Mouse (Mus musculus) liver, embryonic 13.5 days (tissue): ENCODE measurements around the gene Gm49361. TPM values are rescaled to one million over a fixed set of nuclear protein-coding genes. Genes with fewer than 3 reads are reported as not detected.

Source experiments
- ATAC-seq: fragments of 200-750 bp; cut with Nextera tagmentation; 2 replicates; pipeline ENCODE4 v1.8.0; 2017; ENCODE audit warnings: low read depth, mild to moderate bottlenecking, moderate number of reproducible peaks, moderate library complexity
- DNase-seq: peaks from one replicate; pipeline ENCODE4 v3.0.0; 2022
- H3K27ac ChIP-seq: fragments of 300-500 bp; sonication (generic); 2 replicates; pipeline ENCODE4 v1.5.1; 2015; ENCODE audit warnings: moderate library complexity, mild to moderate bottlenecking, inconsistent platforms
- H3K27me3 ChIP-seq: fragments of 300-500 bp; sonication (generic); 2 replicates; pipeline ENCODE4 v1.6.1; 2015; ENCODE audit warnings: mild to moderate bottlenecking, inconsistent platforms
- H3K36me3 ChIP-seq: fragments of 300-500 bp; sonication (generic); 2 replicates; pipeline ENCODE4 v1.6.1; 2015; ENCODE audit warnings: mild to moderate bottlenecking, inconsistent platforms
- H3K4me1 ChIP-seq: fragments of 300-500 bp; sonication (generic); replicated peaks from 2 replicates; pipeline ENCODE4 v1.6.1; 2015; ENCODE audit warnings: inconsistent platforms
- H3K4me2 ChIP-seq: fragments of 300-500 bp; sonication (generic); 2 replicates; pipeline ENCODE4 v1.6.1; 2015; ENCODE audit warnings: inconsistent platforms, mild to moderate bottlenecking, moderate library complexity
- H3K4me3 ChIP-seq: fragments of 300-500 bp; sonication (generic); replicated peaks from 2 replicates; pipeline ENCODE4 v1.5.1; 2015; ENCODE audit warnings: mild to moderate bottlenecking, inconsistent platforms
- H3K9ac ChIP-seq: fragments of 300-500 bp; sonication (generic); 2 replicates; pipeline ENCODE4 v1.6.1; 2015; ENCODE audit warnings: mild to moderate bottlenecking, inconsistent platforms
- H3K9me3 ChIP-seq: fragments of 300-500 bp; sonication (generic); replicated peaks from 2 replicates; pipeline ENCODE4 v1.6.1; 2016; ENCODE audit warnings: inconsistent platforms
- WGBS: fragments of 180-500 bp; shearing (Covaris S2); methylation state at CpG from one replicate; pipeline ENCODE4 v1.1.7; 2015; ENCODE audit not compliant: insufficient replicate concordance; 5-methylcytosine and 5-hydroxymethylcytosine counted together
- polyA plus RNA-seq: library from polyadenylated mRNA; unstranded; fragments of >200 nt; fragmentation: Nextera tagmentation; extraction: Ambion mirVana; gene quantifications from 2 replicates; pipeline ENCODE4 v1.2.1, GENCODE M21; 2015

Gene Gm49361
- polyA plus RNA-seq, 1 experiment from 2014 or later = not detected

DNA sequence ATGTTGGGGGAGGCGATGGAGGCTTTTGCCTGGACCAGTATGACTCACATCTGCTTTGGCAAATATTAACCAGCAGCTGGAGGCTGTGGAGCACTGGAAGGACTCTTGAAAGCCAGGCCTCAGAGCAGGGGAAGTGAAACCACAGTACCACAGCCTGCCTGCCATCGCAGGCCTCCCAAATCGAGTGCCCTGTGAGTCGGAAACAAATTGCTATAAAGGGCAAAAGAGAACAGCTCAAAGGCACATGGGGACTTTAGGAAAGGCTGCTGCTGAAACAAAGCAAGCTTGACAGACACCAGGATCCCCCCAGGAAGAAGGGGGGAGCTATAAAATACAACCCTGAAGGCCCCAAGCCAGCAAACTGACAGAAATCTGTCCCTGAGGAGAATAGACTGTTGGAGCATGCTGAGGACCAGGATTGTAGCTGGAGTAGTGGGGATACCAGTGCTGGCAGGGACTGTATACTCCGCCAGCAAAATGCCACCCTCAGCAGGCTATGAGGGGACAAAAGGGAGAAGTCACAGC is 15.9 kb downstream of the Gm49361 start:
- peak overlapping the region; percentile 9; the same call in 1 of the 2 replicates for H3K27ac ChIP-seq

DNA sequence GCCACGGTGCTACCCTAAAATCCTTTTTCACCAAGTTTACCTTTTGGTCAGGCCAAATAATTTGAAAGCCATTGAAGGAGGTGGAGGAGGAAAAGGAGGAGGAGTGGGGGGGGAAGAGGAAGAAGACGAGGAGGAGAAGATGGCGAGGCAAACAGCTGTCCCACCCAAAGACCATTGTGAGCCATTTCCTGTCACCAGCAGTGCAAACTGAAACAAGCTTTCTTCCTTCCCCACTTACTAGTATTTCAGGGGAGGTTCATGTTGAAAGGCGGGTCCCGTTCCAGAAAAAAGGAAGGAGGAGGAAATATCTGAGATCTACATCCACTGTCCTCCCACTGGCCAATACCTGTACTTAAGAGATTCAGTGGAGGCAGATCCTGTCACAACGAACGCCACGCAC is 16.5 kb downstream of the Gm49361 start:
- no peak for ATAC-seq

More for the DNA sequence above, 15.9 kb downstream of the Gm49361 start:
- H3K4me1 ChIP-seq = peaks cover 23% of the 10 kb centered on the region
- WGBS = 39% methylated on average over 5 of the region's 5 CpGs
- no peak overlapping the region for H3K4me3 ChIP-seq
- ATAC-seq = peak; percentile 54; the same call in 1 of the 2 replicates
- H3K9me3 ChIP-seq = no peaks in the 10 kb centered on the region
- H3K27me3 ChIP-seq = no peaks in the 10 kb centered on the region
- H3K36me3 ChIP-seq = no peaks in the 10 kb centered on the region
- H3K9ac ChIP-seq = no peak overlapping the region; the same call in 1 of the 2 replicates
- no peak overlapping the region for H3K4me2 ChIP-seq
- no peak for DNase-seq

DNA sequence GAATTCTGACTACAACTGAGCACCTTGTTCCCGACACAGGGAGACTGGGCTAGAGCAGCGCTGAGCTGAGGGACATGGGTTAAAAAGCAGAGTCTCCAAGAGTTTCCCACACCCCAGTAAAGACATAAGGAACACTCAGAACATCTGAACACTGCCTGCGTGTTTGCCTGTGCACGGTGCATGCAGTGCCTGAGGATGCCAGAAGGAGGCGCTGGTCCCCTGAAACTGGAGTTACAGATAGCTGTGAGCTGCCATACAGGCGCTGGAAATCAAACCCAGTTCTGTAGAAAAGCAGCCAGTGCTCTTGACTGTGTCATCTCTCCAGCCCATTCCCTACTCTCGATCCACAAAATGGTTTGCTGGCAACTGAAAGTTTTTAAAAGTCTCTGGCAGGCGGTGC is 19.7 kb downstream of the Gm49361 start:
- no peaks in the 10 kb centered on the region; the same call in 1 of the 2 replicates for H3K36me3 ChIP-seq

More for the DNA sequence above, 16.5 kb downstream of the Gm49361 start:
- Histone ChIP-seq H3K9me3 (no peaks in the 10 kb centered on the region), H3K4me3 (no peak overlapping the region), H3K36me3 (no peaks in the 10 kb centered on the region), H3K27me3 (no peaks in the 10 kb centered on the region), H3K4me1 (peaks cover 23% of the 10 kb centered on the region), H3K27ac (peak overlapping the region; percentile 9; the same call in 1 of the 2 replicates), H3K4me2 (no peak overlapping the region), H3K9ac (no peak overlapping the region)
- 38% methylated on average over 8 of the region's 8 CpGs for WGBS
- DNase-seq = no peak

DNA sequence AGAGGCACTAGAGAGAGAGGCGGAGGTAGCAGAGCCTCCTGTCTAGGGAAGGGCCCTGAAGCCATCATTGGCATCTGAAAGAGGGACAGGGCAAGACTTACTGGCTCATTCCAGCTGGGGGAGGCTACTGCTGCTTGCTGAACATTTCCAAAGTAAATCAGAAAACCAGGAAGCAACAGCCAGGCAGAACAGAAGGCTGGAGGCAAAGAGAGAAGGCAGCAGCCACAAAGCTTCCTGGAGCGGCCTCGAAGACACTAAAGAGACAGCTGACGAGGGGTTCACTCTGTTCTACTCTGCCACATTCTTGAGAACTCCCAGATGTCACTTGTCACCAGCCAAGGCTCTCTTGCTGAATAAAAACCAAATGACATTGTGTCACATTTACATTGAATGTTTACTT is 21.4 kb downstream of the Gm49361 start:
- Histone ChIP-seq H3K4me1 (peaks cover 7% of the 10 kb centered on the region; the same call in 1 of the 2 replicates), H3K27me3 (no peaks in the 10 kb centered on the region), H3K4me2 (no peak overlapping the region), H3K36me3 (no peaks in the 10 kb centered on the region; the same call in 1 of the 2 replicates), H3K4me3 (no peak overlapping the region), H3K27ac (no peak overlapping the region), H3K9ac (no peak overlapping the region), H3K9me3 (no peaks in the 10 kb centered on the region)
- DNase-seq (no peak), ATAC-seq (no peak)
- 65% methylated on average over 4 of the region's 4 CpGs for WGBS

More for the DNA sequence above, 19.7 kb downstream of the Gm49361 start:
- Histone ChIP-seq H3K4me2 (no peak overlapping the region), H3K9ac (no peak overlapping the region), H3K9me3 (no peaks in the 10 kb centered on the region), H3K27ac (no peak overlapping the region), H3K27me3 (no peaks in the 10 kb centered on the region), H3K4me3 (no peak overlapping the region), H3K4me1 (peaks cover 20% of the 10 kb centered on the region)
- DNase-seq = no peak
- no peak for ATAC-seq
- 78% methylated on average over 8 of the region's 8 CpGs for WGBS

DNA sequence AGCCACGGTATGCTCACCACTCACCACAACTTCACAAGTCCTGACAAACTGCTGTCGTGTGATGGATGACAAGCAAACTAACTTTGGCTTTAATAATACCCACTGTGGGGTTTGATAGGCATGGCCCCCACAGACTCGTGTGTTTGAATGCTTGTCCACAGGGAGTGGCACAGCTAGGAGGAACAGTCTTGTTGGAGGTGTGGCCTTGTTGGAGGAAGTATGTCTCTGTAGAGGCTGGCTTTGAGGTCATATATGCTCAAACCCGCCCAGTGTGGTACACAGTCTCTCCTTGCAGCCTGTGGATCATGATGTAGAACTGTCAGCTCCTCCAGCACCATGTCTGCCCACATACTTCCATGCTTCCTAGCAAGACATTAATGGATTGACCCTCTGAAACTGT is 27.7 kb downstream of the Gm49361 start:
- Histone ChIP-seq H3K27me3 (no peaks in the 10 kb centered on the region), H3K9me3 (no peaks in the 10 kb centered on the region), H3K4me1 (peaks cover 13% of the 10 kb centered on the region), H3K27ac (no peak overlapping the region), H3K36me3 (0 out of 2 replicates have a peak, but pooled peaks cover 2% of the 10 kb centered on the region), H3K4me3 (no peak overlapping the region), H3K4me2 (no peak overlapping the region), H3K9ac (no peak overlapping the region)
- ATAC-seq (0 out of 2 replicates have a peak, but pooled peaks have one; percentile 23), DNase-seq (no peak)
- WGBS = 51% methylated on average over 4 of the region's 4 CpGs

DNA sequence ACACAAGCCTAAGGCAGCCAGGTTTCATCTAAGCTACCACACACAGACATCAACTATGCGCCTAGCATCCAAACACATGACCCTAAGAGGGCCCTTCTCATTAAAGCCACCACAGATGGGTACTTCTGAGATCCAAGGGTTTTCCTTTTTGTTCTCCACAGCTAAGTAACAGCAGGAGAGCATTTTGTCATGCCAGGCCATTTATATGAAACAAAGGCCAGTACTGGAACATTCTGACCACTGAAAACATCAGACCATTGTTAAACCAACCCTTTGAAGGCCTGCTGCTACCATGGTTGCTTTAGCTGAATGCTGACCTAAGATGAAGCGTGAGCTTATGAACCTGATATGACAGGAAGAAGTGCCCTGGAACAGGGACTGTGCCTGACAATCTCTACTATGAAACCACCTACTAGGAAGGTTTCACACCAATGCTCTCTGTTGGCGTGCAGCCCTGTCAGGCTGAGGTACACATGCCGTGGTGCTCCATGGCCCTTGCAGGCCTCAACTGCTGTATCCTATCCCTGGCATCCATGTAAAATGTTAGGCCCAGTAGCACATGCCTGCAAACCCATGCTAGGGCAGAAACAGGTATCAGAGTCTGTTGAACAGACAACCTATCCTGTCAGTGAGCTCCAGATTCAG is 29.2 kb downstream of the Gm49361 start:
- Histone ChIP-seq H3K9me3 (no peaks in the 10 kb centered on the region), H3K4me2 (no peak overlapping the region), H3K36me3 (0 out of 2 replicates have a peak, but pooled peaks cover 2% of the 10 kb centered on the region), H3K27me3 (no peaks in the 10 kb centered on the region), H3K9ac (no peak overlapping the region), H3K27ac (no peak overlapping the region), H3K4me1 (peaks cover 26% of the 10 kb centered on the region), H3K4me3 (no peak overlapping the region)
- WGBS = 81% methylated on average over 4 of the region's 4 CpGs
- ATAC-seq (no peak), DNase-seq (no peak)

- Histone ChIP-seq H3K27me3 (no peaks in the 10 kb centered on the region), H3K4me3 (no peak overlapping the region), H3K27ac (no peak overlapping the region), H3K9me3 (no peaks in the 10 kb centered on the region), H3K36me3 (no peaks in the 10 kb centered on the region), H3K4me1 (peaks cover 54% of the 10 kb centered on the region), H3K4me2 (no peak overlapping the region), H3K9ac (no peak overlapping the region)
- DNase-seq = no peak
- ATAC-seq = peak; percentile 73
- WGBS = 32% methylated on average over 1 of the region's 1 CpGs
These were observed 33.0 kb downstream of the Gm49361 start for GRCm38 (mm10) chr14:57712884-57713283.

DNA sequence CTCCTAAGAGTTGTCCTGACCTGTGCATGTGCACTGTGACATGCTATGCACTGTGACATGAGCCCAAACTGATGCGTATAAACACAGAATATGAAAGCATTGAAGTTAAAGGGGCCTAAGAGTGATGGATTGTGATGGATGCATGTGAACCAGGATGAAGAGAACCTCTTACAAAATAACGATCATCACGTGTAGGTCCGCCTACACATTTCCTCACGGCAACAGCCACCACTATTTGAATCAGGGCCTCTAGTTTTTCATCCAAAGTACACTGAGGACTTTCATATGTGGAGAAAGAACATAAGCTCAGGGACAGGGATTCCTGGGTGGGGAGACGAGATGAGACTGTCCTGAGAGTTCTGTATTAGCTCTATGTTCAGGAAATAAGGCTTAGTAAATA is 34.8 kb downstream of the Gm49361 start:
- H3K27ac ChIP-seq = no peak overlapping the region
- H3K9me3 ChIP-seq = no peaks in the 10 kb centered on the region
- peaks cover 62% of the 10 kb centered on the region for H3K4me1 ChIP-seq
- 82% methylated on average over 6 of the region's 6 CpGs for WGBS
- H3K4me3 ChIP-seq = no peak overlapping the region
- no peak overlapping the region for H3K9ac ChIP-seq
- no peaks in the 10 kb centered on the region for H3K36me3 ChIP-seq
- no peak for DNase-seq
- no peaks in the 10 kb centered on the region for H3K27me3 ChIP-seq
- ATAC-seq = no peak
- H3K4me2 ChIP-seq = no peak overlapping the region

DNA sequence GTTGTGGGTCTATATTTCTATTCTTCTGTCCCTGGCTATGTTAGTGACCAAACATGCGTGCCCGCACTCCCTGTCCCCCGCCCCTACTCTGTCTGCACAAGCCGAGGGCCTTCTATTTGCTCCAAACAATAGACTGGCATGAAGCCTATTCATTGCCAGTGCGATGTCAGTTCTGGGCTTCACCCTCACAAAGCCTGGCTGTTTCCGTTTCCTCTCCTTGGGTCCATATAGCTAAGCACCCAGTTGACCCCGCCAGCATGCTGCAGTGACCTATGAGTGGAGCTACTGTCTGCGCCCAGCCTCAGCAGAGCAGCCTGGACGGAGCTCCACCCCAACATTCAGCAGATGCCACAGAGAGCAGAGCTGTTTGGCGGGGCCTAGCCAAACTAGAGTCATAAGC is 36.7 kb downstream of the Gm49361 start:
- Histone ChIP-seq H3K36me3 (no peaks in the 10 kb centered on the region), H3K27me3 (no peaks in the 10 kb centered on the region), H3K27ac (no peak overlapping the region), H3K4me1 (peaks cover 62% of the 10 kb centered on the region), H3K4me3 (no peak overlapping the region), H3K4me2 (no peak overlapping the region), H3K9ac (no peak overlapping the region), H3K9me3 (no peaks in the 10 kb centered on the region)
- ATAC-seq (no peak), DNase-seq (no peak)
- 69% methylated on average over 10 of the region's 10 CpGs for WGBS

DNA sequence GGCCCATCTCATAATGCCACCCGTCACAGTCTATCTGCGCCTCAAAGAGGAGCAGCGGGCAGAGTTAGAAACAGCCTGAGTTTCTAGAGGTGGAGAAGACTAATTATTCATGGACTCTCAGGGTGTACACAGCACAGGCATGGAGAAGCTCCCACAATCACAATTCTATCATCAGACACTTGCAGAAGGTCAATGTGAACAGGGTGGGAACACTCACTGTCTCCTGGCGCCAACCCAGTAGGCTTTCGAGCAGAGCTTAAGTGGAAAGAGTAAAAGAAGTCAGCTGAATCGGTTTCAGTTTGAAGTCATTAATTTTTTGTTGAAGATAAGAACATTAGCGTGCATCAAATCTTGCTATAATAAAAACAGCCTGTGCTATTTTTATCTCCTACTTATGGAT is 37.3 kb downstream of the Gm49361 start:
- 81% methylated on average over 7 of the region's 7 CpGs for WGBS
- Histone ChIP-seq H3K27me3 (no peaks in the 10 kb centered on the region), H3K4me3 (no peak overlapping the region), H3K9ac (no peak overlapping the region), H3K4me2 (no peak overlapping the region), H3K4me1 (peaks cover 59% of the 10 kb centered on the region), H3K9me3 (no peaks in the 10 kb centered on the region), H3K27ac (no peak overlapping the region), H3K36me3 (no peaks in the 10 kb centered on the region)
- DNase-seq (no peak), ATAC-seq (no peak)

- peak; percentile 74 for ATAC-seq
These were observed 38.6 kb downstream of the Gm49361 start for GRCm38 (mm10) chr14:57707100-57707893.

More at GRCm38 (mm10) chr14:57707100-57707893, 38.6 kb downstream of the Gm49361 start:
- Histone ChIP-seq H3K27me3 (no peaks in the 10 kb centered on the region), H3K4me2 (no peak overlapping the region), H3K9me3 (no peaks in the 10 kb centered on the region), H3K4me1 (peaks cover 46% of the 10 kb centered on the region), H3K9ac (peak overlapping the region; percentile 18; the same call in 1 of the 2 replicates), H3K36me3 (no peaks in the 10 kb centered on the region), H3K27ac (peak overlapping the region; percentile 35; the same call in 1 of the 2 replicates), H3K4me3 (no peak overlapping the region)
- 66% methylated on average over 18 of the region's 18 CpGs for WGBS
- DNase-seq = no peak
